Mouse (Mus musculus): ENCODE data around the gene Gm10073.

The Gm10073 gene

DNA sequence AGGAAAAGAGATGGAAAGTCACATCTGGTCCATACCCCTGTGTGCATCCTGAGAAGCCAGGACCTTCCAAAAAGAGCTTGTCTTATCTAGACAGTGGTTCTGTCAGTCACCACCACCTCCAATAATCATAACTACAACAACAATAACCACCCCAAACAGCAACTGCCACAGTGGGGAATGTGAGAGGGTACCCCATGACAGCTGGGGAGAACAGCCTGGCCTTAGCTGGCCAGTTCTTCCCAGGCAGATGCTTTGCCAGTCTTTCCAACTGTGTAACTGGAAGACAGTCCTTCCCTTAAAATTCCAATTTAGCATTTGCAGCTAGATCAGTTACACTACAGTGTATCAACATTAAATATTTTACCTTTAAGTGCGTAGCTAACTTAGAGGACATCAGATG is 22.4 kb downstream of the Gm10073 start:
- DNase-seq (ENCODE audit: low spot score) = no peak

DNA sequence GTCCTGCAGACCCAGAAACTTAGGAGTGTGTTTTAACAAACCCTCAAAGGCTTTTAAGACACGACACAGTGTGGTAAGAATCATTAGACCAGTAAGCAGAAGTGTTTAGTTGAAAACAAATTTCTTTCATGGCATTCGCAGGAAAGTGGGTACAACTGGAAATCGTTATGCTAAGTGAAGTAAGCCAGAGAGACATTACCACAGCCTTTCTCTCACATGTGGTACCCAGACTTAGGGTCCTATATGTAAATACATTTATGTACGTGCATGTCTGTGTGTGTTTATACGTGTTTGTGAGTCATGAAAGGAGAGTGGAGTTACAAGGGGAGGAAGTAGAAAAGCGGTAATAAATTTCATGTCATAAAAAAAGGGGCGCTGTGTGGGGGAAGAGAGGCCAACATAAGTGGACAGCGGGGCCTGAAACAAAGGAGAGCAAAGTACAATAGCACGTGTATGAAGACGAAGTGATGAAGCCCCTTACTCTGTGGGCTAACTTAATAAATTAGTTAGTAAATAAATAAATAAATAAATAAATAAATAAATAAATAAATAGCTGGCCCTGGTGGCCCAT is 24.8 kb downstream of the Gm10073 start:
- no peak for DNase-seq (ENCODE audit: low spot score)

DNA sequence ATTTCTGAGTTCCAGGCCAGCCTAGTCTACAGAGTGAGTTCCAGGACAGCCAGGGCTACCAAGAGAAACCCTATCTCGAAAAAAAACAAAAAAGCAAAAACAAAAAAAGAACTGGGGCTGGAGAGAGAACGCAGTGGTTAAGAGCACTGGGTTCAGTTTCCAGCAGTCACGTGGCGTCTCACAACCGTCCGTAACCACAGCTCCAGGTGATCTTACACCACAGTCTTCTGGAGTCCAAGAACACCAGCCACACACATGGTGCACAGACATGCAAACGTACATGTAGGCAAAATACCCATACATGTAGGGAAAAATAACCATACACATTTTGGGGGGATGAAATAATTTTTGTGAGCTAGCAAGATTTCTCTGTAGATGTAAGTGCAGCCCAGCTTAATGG is 26.5 kb downstream of the Gm10073 start:
- no peak for DNase-seq (ENCODE audit: low spot score)

DNA sequence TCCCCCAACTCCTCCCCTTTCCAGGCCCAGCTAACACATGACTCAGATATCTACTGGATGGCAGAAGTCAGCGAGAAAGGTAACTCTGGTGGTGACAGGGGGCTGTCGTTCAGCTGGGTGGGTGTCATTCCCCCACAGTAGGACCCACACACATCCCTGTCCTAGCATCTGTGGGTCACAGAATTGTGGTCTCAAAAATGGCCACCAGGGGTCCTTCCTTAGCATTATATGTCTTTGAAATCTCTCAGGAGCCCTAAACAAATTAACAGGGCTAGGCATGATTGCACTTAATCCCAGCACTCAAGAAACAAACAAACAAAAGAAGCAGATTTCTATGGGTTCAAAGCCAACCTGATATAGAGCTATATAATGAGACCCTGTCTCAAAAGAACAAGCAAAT is 28.1 kb downstream of the Gm10073 start:
- DNase-seq (ENCODE audit: low spot score) = no peak

DNA sequence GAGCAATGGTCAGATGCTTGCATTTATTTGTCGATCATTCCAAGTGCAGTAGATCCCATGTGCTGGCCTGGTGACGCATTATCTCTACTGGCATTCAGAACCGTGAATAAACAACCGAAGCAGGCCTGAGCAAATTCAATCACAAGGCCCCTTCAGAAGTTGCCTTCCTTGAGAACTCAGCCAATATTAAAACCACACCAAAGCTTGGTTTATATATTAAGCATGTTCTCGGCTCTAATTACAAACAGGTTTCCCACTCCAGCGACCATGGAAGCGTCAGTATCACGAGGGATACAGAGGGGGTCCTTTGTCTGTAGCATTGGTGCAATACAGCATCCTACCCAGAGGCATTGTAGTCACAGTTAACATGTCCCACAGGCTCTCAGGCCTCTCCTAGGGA is 30.2 kb downstream of the Gm10073 start:
- DNase-seq (ENCODE audit: low spot score) = no peak

DNA sequence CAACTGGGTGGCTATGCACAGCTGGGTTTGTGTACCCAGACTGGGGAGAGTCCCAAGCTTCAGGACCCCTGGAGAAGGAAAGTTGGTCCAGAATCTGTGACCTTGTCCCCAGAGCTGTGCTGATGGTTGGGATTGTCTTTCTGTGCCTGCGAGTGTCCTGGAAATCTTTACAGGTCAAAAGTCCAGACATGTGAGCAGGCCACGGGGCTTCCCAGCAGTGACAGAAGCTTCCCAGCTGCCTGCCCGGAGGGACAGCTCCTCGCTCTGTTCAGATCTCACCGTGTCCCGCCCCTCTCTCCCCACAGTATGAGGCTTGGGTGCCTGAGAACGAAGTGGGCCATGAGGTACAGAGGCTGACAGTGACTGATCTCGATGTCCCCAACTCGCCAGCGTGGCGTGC is 32.3 kb downstream of the Gm10073 start:
- DNase-seq (ENCODE audit: low spot score) = no peak

DNA sequence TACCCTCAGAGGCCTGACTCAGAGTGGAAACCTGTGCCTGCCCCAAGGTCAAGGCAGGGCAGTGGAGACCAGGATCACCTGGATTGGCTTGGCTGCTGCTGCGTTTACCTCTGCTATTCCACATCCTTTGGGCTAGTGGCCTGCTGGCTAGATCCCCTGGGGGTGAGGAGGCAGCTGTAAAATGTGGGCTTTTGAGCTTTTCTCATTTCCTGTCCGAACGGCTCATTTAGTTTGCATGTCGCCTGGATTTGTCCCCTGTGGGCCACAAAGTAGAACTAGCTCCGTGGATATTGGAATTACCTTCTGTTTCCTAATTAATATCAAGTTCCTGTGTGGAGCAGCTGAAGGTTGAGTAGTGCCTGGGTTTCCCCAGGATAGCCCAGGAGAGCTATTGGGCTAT is 34.1 kb downstream of the Gm10073 start:
- no peak for DNase-seq (ENCODE audit: low spot score)

DNA sequence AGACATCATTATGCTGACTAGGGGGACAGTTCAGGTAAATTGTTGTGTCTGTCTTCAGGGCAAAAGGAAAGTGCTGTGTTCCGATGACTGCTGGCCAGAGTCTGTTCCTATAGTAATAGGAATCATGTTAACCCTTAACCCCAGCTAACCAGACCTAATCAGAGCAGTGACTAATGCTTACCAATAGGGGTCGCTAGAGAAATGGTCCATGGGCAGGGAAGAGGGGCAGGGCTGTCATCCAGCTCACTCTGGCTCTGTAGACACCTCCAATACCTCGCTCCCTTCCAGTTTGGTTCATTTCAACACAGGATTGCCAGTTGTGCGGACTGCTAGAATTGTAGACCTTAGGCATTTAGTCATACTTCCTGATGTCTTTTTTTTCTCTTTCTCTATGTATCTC is 37.8 kb downstream of the Gm10073 start:
- DNase-seq (ENCODE audit: low spot score) = no peak

DNA sequence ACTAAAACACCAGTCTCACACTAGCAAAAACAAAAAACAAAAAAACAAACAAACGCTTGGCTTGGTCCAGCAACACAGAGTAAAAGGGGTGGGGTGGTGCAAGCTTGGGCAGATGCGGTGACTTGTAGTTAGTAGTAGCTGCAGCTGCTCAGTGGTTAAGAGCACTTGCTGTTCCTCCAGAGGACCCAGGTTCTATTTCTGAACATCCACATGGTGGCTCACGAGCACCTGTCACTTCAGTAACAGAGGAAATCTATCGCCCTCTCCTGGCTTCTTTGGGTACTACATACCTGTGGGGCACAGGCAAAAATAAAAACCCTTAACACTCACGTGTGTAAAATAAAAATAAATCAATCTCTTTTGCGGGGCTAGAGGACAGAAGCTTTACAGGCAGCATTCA is 38.8 kb downstream of the Gm10073 start:
- DNase-seq (ENCODE audit: low spot score) = peak; percentile 51

DNA sequence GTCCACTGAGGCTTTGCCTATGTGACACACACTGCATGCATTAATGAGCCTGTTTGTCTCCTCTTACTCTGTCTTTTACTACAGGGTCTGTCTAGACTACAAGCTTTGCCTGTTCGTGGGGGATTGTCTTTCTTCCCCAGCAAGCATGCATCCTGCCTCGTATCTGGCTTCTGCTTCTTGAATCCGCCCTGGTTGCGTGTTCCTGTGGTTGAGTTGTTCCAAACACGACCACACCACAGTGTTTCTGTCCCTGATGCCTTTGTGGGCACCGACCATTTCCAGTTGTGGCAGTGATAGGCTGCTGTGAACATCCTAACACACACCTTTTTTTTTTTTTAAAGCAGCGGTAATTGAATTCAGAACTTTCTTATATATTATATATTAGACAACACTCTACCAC is 39.6 kb downstream of the Gm10073 start:
- DNase-seq (ENCODE audit: low spot score) = no peak

DNA sequence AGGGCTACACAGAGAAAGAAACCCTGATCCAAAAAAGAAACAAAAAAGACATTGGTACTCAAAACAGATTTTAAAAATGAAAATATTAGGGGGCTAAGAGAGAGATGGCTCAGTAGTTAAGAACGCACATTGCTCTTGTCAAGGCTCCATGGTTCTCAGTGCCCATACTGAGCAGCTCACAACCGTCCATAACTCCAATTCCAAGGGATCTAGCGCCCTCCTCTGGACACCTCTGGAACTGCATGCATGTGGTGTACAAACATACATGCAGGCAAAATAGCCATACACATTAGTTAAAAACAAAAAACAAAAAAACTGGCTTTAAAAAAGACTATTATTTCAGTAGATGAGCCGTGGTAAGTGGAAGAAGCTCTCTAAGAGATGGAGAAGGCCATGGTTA is 42.7 kb downstream of the Gm10073 start:
- DNase-seq (ENCODE audit: low spot score) = no peak

DNA sequence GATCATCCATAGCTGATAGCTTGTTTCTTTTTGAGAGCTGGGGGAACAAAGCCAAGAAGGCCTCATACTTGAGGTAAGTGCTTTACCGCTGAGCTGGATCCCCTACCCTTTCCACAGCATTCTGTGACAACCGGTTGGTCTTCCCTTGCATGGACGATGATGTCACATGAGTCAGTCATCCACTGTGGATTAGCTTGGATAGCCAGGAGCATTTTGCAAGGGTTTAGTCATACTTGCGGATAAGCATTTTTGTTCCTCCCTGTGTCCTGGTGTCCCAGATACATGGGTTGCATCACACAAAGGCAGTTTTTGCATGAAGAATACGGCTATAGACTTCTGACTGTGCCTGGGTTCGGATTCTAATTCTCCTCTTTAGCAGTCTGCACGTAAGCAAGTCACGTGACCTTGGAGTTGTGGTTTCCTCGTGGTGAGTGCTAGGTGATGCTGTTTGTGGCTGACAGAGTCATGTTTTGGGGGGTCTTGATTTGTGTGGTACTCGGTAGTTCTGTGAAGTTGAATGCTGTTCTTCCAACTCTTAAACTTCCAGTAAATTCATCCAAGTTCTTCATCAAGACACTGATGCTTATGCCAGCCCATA is 43.3 kb downstream of the Gm10073 start:
- peak; percentile 46 for DNase-seq (ENCODE audit: low spot score)

DNA sequence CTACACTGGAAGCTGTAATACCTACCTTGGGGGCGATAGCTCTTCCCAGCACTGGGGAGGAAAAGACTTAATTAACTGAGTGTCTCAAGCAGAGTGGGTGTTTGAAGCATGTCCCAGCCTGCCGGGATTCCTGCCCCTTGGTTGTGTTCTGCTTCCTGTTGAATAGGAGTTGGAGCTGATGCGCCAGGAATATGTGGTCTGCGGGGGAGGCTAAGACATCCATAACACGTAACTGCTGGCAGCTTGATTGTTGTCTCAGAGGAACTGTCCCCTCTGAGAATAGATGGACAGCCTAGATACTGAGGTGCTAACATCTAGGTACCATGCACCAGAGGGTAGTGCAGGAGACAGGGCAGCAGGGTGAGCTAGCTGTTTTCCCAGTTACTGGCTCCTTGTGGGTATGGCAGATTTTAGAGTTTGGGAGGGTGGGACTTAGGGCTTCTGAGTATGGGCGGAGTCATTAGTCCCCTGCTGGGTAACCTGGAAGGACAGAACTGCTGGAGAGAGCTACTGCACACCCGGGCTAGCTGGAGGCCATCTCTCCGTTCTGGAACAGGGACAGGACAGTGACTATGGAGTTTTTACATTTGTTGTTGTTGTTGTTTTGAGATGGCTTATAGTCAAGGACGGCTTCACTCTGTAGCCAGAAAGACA is 44.5 kb downstream of the Gm10073 start:
- no peak for DNase-seq (ENCODE audit: low spot score)

DNA sequence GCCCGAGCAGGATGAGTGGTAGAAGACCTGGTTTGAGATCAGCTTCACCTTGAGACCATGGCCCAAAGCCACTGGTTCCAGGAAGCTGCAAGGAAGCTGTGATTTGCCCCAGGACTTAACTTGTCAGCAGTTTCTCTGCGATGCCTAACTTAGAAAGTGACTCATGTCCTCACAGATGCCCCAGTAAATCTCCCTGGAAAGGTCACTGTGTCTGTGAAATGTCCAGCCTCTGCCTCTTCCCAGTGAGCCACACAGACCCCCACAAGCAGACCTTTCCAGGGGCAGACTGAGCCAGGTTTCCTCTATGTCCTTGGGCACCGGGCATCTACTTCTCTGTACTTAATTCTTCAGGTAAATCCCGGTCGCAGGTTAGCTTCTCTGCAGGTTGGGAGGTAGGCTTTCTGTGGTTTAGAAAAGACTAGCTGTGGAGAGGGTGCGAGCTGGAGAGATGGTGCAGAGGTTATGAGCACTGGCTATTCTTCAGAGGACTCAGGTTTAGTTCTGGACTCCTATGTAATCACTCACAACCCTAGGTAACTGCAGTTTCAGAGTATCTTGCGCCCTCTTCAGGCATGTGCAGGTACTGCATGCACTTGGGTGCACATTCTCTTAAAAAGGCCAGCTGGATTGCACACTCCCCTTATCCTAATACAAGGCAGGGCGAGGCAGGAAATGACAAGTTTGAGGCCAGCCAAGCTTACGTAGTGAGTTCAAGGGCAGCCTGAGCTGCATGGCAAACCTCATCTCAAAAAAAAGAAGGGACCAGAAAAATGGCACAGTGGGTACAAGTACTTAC is 45.8 kb downstream of the Gm10073 start:
- DNase-seq (ENCODE audit: low spot score) = no peak

DNA sequence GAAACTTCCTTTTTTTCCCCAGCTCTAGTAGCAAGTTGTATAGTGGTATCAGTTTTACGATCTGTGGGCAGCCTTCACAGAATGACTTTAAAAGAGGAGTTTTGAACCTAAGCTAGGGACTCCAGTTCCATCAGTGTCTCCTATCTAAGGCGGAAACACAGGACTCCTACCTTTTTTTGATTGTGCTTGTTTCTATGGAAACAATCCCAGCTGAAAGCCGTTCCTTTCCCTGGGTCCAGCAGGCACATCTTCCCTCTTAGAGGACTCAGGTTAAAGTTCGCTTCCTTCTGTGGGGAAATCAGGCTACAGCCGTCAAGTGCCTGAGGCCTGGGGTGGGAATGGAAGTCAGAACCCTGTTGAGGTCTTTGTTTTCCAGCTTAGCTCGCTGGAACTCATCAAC is 46.5 kb downstream of the Gm10073 start:
- no peak for DNase-seq (ENCODE audit: low spot score)
